Mouse (Mus musculus) C2C12 (cell line): ENCODE measurements around the gene Tff3. TPM values are rescaled to one million over a fixed set of nuclear protein-coding genes. Genes with fewer than 3 reads are reported as not detected.

Experiments
- H3K27me3 ChIP-seq: one replicate; pipeline ENCODE4 v1.6.1; 2011; ENCODE audit not compliant: control insufficient read depth, insufficient read depth, insufficient read length
- H3K36me3 ChIP-seq: one replicate; pipeline ENCODE4 v1.6.1; 2011; ENCODE audit not compliant: control insufficient read depth, insufficient read depth
- H3K4me3 ChIP-seq: one replicate; pipeline ENCODE4 v1.5.1; 2011; ENCODE audit warnings: mild to moderate bottlenecking, control low read depth; ENCODE audit not compliant: poor library complexity, insufficient read depth, severe bottlenecking
- H3K79me2 ChIP-seq: one replicate; pipeline ENCODE4 v1.6.1; 2011; ENCODE audit not compliant: control insufficient read depth, insufficient read depth
- H3K79me3 ChIP-seq: one replicate; pipeline ENCODE4 v1.6.1; 2011; ENCODE audit warnings: low read depth, control low read depth
- H3ac ChIP-seq: one replicate; pipeline ENCODE3; 2011; ENCODE audit warnings: low read depth; ENCODE audit not compliant: control insufficient read depth, insufficient read length
- CEBPB ChIP-seq: IDR thresholded peaks from one replicate; pipeline ENCODE4 v1.6.1; 2011; ENCODE audit warnings: low read depth, mild to moderate bottlenecking, control low read depth, moderate library complexity
- CTCF ChIP-seq: IDR thresholded peaks from one replicate; pipeline ENCODE4 v1.5.1; 2011; ENCODE audit not compliant: control insufficient read depth, insufficient read depth, insufficient read length
- FOSL1 ChIP-seq: IDR thresholded peaks from one replicate; pipeline ENCODE4 v1.8.0; 2011; ENCODE audit warnings: mild to moderate bottlenecking, low read length; ENCODE audit not compliant: poor library complexity, insufficient read depth, severe bottlenecking
- MAX ChIP-seq: IDR thresholded peaks from one replicate; pipeline ENCODE4 v1.6.1; 2011; ENCODE audit warnings: mild to moderate bottlenecking, control low read depth
- MYOD1 ChIP-seq: IDR thresholded peaks from one replicate; pipeline ENCODE4 v1.6.1; 2011; ENCODE audit warnings: low read depth; ENCODE audit not compliant: control insufficient read depth, insufficient read length
- MYOG ChIP-seq: IDR thresholded peaks from one replicate; pipeline ENCODE4 v1.6.1; 2011; ENCODE audit not compliant: control insufficient read depth, insufficient read length; ENCODE audit errors: extremely low read depth
- USF1 ChIP-seq: IDR thresholded peaks from one replicate; pipeline ENCODE4 v1.6.1; 2011; ENCODE audit warnings: low read depth, mild to moderate bottlenecking, control low read depth, moderate library complexity
- polyA plus RNA-seq: library from polyadenylated mRNA; unstranded; fragments of >200 nt; fragmentation: generic; extraction: Trizol; gene quantifications from one replicate; pipeline ENCODE4 v1.2.1, GENCODE M21; 2012; ENCODE audit warnings: missing spikeins

The Tff3 gene
- polyA plus RNA-seq, 1 experiment, result not detected

DNA sequence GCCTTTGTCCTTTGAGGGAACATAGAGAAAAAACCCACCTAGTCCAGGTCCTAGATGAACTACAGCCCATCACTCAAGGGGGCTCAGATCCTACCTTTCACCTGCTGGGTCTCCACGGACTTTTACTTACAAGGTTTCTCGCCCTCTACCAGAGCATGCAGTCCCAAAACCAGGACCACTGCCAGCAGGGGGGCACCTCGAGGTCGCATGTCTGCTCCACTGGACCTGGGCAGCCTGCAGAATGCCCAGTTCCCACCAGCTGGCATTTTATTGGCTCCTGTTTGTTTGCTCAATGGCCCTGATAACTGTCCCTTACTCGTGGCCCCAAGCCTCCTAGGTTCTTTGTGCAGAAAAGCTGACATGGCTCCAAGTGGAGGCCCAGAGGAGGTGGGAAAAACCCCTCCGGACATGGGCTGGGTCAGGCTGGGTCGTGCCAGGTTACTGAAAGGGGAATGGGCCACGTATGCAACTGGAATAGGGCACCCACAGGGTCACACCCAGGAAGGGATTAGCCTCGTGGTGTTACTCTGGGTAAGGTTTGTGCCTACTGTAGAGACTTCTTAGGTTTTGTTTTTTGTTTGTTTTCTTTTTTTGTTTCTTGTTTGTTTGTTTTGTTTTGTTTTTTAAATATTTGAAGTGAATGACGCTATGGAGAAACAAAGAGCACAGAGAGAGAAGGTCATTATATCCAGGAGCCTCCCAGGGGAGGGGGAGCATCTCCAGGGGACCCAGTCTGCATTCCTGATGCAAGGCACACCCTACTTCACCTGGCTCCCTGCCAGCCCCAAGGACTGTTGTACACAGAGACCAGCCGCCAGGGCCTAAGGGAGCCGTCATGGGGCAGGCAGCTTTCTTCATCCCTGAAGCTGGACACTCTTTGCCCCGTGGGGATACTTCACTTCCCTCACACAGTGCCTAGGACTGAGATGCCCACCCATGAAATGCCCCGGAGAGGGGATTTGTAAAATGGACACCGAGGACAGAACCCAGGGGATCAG is 14.9 kb upstream of the Tff3 start, which contains the start of gene Tff2:
Tff2 (minus strand) TSS at position 243 of the 998 bp plus-strand sequence.
- Histone ChIP-seq H3K79me3 (no peaks in the 10 kb centered on the region), H3K27me3 (no peaks in the 10 kb centered on the region), H3ac (no peak within 1 kb of the TSS), H3K79me2 (no peaks in the 10 kb centered on the region), H3K4me3 (no peak within 1 kb of the TSS), H3K36me3 (no peaks in the 10 kb centered on the region)
- TF ChIP-seq MYOG (no peak), FOSL1 (no peak)

DNA sequence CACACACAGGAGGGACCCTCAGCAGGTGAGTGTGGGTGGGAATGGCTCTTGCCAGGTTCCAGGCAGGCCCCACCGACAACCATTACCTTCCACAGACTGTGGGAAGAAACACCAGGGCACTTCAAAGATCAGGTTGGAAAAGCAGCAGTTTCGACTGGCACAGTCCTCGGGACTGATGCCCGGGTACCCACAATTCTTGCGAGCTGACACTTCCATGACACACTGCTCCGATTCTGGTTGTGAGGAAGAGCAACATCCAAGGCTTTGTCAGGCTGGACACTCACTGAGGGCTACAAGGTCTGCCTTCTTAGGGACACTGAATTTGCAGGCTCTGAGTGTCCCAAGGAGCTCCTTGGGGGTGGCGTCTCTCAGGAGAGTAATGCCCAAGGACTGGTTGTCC is 12.7 kb upstream of the Tff3 start:
- H3K27me3 ChIP-seq, result peaks cover 3% of the 10 kb centered on the region
- no peaks in the 10 kb centered on the region for H3K79me2 ChIP-seq
- no peaks in the 10 kb centered on the region for H3K36me3 ChIP-seq
- no peak for TF ChIP-seq MYOD1
- TF ChIP-seq CTCF, result no peak
- no peak for TF ChIP-seq MYOG
- no peak for TF ChIP-seq FOSL1
- no peak for TF ChIP-seq CEBPB
- TF ChIP-seq MAX, result no peak
- TF ChIP-seq USF1, result no peak
- H3K79me3 ChIP-seq, result no peaks in the 10 kb centered on the region
- H3ac ChIP-seq, result no peak overlapping the region
- H3K4me3 ChIP-seq, result no peak overlapping the region

DNA sequence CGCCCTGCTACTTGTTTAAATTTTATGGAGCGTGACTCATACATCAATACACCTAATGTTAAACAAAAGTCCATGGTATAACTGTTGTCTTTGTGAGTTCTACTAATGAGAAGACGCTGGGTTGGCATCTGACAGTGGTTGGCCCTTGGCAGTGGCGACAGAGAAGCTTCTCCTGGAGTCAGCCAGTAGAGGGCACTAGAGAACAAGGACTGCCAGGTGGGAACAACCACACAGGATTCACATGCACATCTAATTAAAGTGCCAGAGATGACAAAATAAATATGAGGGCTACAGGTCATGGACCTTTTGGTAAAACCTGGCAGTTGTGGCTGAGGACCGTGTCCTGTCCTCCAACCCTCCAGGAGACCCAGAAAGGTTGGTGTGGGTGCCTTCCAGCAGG is 9.0 kb upstream of the Tff3 start:
- no peak for TF ChIP-seq USF1
- peak; percentile 24 for TF ChIP-seq CTCF
- no peaks in the 10 kb centered on the region for H3K79me3 ChIP-seq

DNA sequence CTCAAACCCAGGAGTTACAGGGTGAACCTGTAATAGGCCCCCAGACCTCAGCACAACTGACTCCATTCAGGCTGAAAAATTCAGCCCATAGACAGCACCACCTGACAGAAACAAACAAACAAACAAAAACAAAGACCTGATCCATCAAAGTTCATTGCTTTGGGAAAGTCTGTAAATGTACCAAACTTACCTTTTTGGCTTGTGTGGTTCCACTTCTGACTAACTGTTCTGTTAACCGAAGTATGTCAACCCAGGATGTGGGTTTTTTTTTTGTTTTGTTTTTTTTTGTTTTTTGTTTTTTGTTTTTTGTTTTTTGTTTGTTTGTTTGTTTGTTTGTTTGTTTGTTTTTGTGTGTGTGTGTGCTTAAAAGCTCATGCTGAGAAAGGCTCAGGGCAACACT is 7.4 kb upstream of the Tff3 start:
- Histone ChIP-seq H3K79me3 (no peaks in the 10 kb centered on the region), H3K27me3 (peaks cover 3% of the 10 kb centered on the region), H3K4me3 (no peak overlapping the region), H3K79me2 (no peaks in the 10 kb centered on the region), H3ac (no peak overlapping the region), H3K36me3 (no peaks in the 10 kb centered on the region)
- no peak for TF ChIP-seq CTCF
- no peak for TF ChIP-seq MYOD1
- no peak for TF ChIP-seq FOSL1
- no peak for TF ChIP-seq CEBPB
- no peak for TF ChIP-seq USF1
- no peak for TF ChIP-seq MAX
- no peak for TF ChIP-seq MYOG

More for the DNA sequence above, 9.0 kb upstream of the Tff3 start:
- Histone ChIP-seq H3K4me3 (no peak overlapping the region), H3K27me3 (peaks cover 3% of the 10 kb centered on the region), H3K36me3 (no peaks in the 10 kb centered on the region), H3ac (no peak overlapping the region), H3K79me2 (no peaks in the 10 kb centered on the region)

DNA sequence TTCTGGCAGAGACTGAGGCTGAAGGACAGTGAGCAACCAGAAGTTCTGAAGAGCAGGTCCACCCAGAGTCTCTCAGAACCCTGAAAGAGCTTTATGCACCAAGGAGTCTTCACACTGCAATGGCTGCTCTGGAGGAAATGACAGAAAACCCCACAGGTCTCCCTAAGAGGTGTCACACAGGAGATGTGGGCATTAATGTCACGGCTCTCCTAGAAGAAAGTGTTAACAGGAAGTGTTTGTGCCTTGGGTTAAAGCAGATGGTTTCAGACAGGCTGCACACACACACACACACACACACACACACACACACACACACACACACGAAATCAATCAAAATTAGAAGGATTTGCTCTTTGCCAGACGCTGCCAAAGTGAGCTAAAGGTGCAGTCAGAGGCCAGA is 6.8 kb upstream of the Tff3 start:
- Histone ChIP-seq H3K79me3 (no peaks in the 10 kb centered on the region), H3K4me3 (no peak overlapping the region), H3K79me2 (no peaks in the 10 kb centered on the region), H3K27me3 (peaks cover 3% of the 10 kb centered on the region), H3K36me3 (no peaks in the 10 kb centered on the region), H3ac (no peak overlapping the region)
- TF ChIP-seq MAX (no peak), CEBPB (no peak), MYOD1 (no peak), CTCF (no peak), USF1 (no peak), MYOG (no peak), FOSL1 (no peak)

DNA sequence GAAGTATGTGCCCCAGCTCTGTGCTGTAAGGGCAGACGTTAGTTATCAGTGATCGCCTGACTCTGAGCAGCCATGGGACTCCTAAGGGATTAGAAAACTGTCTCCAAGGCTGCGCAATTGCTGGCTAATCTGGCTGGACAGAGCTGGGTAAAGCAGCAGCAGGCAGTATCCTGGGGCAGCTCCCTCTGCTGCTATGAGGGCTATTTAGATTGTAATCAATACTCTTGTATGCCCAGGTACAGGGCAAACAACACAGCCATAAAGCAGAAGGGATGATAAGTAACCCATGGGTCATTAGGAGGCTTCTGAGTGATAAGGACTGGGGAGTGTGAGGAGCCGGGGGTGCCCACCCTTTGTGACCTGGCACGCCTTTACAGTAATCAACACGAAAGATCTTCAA is 5.5 kb upstream of the Tff3 start:
- H3K79me2 ChIP-seq, result no peaks in the 10 kb centered on the region
- no peak for TF ChIP-seq MYOD1
- H3K79me3 ChIP-seq, result no peaks in the 10 kb centered on the region

More for the DNA sequence above, 5.5 kb upstream of the Tff3 start:
- Histone ChIP-seq H3ac (no peak overlapping the region), H3K27me3 (peaks cover 3% of the 10 kb centered on the region), H3K36me3 (no peaks in the 10 kb centered on the region), H3K4me3 (no peak overlapping the region)
